Mouse (Mus musculus): ENCODE data around the gene Kat6b.

The Kat6b gene

DNA sequence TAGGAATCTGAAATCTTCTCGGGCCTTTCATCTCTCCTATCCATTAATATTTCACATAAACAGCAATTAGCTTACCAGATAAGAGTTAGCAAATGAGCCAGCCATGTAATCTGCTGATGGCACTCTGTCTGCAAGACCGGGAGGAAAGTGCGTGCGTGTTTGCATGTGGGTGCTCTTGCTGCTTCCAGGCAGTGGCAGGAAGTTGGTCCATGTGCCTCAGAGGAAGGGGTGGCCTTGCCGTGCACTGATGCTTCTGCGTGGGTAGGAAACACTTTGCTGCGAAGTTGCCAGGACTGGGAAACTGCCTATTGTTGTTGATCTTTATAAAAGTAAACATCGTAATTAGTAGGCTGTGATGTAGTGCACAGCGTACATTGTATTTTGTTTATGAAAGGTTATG lies 42.0 kb downstream of the Kat6b start:
- no peak for DNase-seq (ENCODE audit: low spot score in 2 of 2)

GRCm38 (mm10) chr14:21523851-21524441 lies 42.7 kb downstream of the Kat6b start:
- DNase-seq (ENCODE audit: low spot score in 2 of 2) = no peak

GRCm38 (mm10) chr14:21525674-21526073 lies 44.4 kb downstream of the Kat6b start:
- DNase-seq (ENCODE audit: low spot score in 2 of 2) = no peak

- DNase-seq (ENCODE audit: low spot score in 2 of 2) = no peak
These were observed 52.3 kb downstream of the Kat6b start for GRCm38 (mm10) chr14:21533566-21533965.

DNA sequence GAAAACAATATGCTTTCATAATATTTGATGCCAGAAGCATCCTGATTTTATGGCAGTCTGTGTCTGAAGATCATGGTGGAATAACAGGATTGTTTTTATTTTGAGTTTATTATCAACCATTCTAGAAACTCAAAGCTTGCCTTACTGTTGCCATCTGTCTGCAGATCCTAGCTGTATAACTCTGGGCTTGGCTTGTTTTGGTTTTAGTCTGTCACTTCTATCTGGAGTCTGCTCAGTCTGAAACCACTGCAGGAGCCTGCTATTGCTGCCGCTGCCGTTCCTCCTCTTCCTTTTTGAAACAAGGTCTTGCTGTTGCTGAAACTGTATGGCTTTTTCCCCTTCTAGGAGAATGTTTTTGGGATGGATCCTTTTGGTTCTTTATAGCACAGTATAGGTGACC lies 52.8 kb downstream of the Kat6b start:
- no peak for DNase-seq (ENCODE audit: low spot score in 2 of 2)

DNA sequence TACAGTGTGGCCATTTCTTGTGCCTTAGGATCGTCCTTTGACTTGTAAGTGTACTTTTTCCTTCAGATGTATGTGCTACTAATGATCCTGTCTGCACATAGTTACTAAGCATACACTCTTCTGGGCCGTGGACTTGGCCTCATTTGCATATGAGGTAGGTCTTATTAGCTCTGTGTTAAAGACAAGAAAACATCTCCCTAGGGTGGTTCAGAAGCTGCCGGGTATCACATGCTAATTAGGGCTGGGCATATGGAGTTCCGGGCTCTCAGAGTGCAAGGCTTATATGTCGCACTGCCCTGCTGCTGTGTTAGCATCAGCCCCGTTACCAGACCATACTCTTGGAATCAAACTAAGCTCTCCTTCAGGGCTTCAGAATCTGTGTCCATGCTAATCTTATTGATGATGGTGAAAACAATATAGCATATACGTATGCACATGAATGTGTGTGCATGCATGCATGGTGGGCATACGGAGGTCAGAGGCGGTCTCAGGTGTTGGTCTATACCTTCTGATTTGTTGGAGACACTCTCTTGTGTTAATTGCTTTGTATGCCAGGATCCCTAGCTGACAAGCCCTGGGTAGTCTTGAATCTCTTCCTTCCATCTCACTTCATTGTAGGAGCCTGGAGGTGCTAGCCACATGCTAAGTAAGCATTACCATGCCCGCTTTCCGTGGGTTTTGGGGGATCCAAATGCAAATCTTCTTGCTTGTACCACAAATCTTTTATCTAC lies 53.5 kb downstream of the Kat6b start:
- no peak for DNase-seq (ENCODE audit: low spot score in 2 of 2)

DNA sequence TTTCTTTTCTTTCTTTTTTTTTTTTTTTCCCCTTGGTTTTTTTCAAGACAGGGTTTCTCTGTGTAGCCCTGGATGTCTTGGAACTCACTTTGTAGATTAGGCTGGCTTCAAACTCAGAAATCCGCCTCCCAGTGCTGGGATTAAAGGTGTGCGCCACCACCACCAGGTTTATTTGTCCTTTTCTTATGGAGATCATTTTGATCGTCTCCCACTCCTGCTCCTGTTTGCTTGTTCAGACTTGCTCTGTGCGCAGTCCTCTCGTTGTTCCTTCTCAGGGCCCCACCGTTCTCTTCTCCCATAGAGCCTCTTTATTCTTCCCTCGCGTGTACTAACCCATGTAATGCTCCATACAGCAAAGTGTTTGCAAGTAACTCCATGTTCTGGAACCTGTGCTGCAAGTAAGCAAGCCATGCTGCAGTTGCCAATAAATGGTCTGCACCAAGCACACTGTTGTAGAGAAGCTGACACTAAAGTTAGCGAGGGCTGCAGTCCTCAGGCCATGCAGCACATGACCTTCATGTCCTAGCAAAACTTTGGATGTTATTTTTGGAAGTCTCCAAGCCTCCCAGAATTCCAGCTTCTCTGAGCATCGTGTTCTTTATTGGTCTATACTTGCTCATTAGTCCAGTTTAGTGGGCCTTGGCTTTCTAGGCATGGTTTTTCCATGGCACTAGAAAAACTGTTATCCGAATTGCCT lies 55.4 kb downstream of the Kat6b start:
- no peak for DNase-seq (ENCODE audit: low spot score in 2 of 2)

GRCm38 (mm10) chr14:21537838-21538237 lies 56.6 kb downstream of the Kat6b start:
- DNase-seq (ENCODE audit: low spot score in 2 of 2) = no peak

- no peak for DNase-seq (ENCODE audit: low spot score in 2 of 2)
These were observed 58.5 kb downstream of the Kat6b start for GRCm38 (mm10) chr14:21539731-21540130.

- DNase-seq (ENCODE audit: low spot score in 2 of 2) = no peak
These were observed 59.1 kb downstream of the Kat6b start for GRCm38 (mm10) chr14:21540361-21540760.

- DNase-seq (ENCODE audit: low spot score in 2 of 2) = no peak
These were observed 64.3 kb downstream of the Kat6b start for GRCm38 (mm10) chr14:21545529-21545928.

GRCm38 (mm10) chr14:21546351-21546750 lies 65.1 kb downstream of the Kat6b start:
- no peak for DNase-seq (ENCODE audit: low spot score in 2 of 2)

- DNase-seq (ENCODE audit: low spot score in 2 of 2) = no peak
These were observed 66.1 kb downstream of the Kat6b start for GRCm38 (mm10) chr14:21547297-21547696.

GRCm38 (mm10) chr14:21547965-21548364 lies 66.7 kb downstream of the Kat6b start:
- DNase-seq (ENCODE audit: low spot score in 2 of 2) = no peak

DNA sequence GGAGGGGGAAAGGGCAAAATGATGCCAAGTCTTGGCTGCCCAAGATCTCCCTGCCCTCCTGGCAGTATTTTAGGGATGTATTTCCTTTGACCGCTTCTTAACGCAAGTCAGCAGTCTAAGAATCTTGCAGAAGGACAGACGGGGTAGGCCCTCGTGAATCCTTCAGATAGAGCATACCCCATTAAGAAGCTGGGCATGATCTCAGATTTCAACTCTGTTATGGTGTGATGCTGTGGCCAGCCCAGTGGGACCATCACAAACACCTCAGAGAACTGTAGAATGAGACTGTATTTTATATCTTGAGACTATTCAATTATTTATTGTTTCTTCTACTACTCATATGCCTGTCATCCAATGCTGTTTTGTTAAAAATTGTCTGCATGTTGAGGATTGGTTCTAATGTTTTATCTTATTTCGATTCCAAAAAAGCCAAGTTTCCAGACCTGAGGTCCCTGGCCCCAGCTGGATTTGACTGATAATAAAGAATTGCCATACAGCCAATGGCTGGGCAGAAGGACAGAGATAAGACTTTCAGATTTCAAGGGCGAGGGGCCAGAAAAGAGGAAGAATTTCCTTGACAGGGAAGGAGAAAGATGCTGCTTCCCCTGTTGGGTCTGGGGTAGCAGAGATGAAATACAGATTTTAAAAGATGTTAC lies 67.8 kb downstream of the Kat6b start:
- no peak for DNase-seq (ENCODE audit: low spot score in 2 of 2)

DNA sequence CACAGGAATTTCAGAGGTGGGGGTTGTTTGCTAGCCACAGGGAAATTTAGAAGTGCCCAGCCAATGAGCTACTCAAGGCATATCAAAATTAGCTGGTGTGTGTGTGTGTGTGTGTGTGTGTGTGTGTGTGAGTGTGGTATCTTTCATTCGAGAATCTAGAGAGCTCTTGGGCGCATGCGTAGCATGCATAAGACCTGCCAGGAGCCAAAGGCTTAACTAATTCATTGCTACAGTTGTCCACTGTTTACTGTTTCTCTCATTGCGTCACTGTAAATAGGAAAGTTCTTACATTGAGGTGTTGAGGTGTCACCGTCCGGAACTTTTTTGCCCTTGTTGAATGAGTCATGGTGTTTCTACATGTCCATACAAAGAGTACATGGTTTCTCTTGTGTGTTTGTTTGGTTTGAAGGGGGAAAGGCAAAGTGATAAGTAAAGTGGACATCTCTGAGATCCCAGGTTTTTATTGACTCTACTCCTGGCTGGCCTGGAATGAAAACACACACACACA lies 68.4 kb downstream of the Kat6b start:
- DNase-seq (ENCODE audit: low spot score in 2 of 2) = no peak

DNA sequence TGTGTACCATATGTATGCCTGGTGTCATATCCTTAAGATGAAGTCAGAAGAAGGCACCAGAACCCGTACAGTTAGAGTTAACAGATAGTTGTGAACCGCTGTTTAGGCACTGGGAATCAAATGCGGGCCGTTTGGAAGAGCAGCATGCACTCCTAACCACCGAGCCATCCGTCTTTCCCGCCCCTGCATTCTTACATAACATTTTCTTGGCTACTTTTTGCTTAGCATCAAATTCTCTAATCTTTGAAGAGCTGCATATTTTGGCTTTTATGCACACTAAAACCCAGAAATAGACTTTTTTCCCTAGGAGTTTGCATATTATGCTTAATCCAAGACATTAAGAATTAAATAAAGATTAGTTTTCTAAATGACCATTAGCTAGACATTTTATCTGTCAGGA lies 69.3 kb downstream of the Kat6b start:
- DNase-seq (ENCODE audit: low spot score in 2 of 2) = no peak

- no peak for DNase-seq (ENCODE audit: low spot score in 2 of 2)
These were observed 70.4 kb downstream of the Kat6b start for GRCm38 (mm10) chr14:21551655-21552054.

- no peak for DNase-seq (ENCODE audit: low spot score in 2 of 2)
These were observed 71.7 kb downstream of the Kat6b start for GRCm38 (mm10) chr14:21552958-21553357.

- DNase-seq (ENCODE audit: low spot score in 2 of 2) = peak in 1 of 2 experiments; percentile 29
These were observed 72.8 kb downstream of the Kat6b start for GRCm38 (mm10) chr14:21554046-21554445.

- no peak for DNase-seq (ENCODE audit: low spot score in 2 of 2)
These were observed 77.4 kb downstream of the Kat6b start for GRCm38 (mm10) chr14:21558440-21559131.

- DNase-seq (ENCODE audit: low spot score in 2 of 2) = no peak
These were observed 78.2 kb downstream of the Kat6b start for GRCm38 (mm10) chr14:21559447-21559846.

All from urinary bladder, adult 18-20 months (tissue).